ENCODE assay signal across 18 mouse cellular contexts in genomic region chr13:52278831-52279230, GRCm38 (mm10).
DNase-seq lines count a peak whose midpoint lies in the region; TF ChIP-seq lines count a peak whose summit lies in the region.
"Had no signal": no experiment of that assay in that cellular context is flagged by ENCODE, and none has a peak within 500 bp of the region (broad histone marks: within the 10 kb centered on the region; RNA-seq: fewer than 3 reads in every experiment).

No protein-coding gene starts in this region.

- no peaks in the 10 kb centered on the region for H3K27me3 ChIP-seq in spleen, adult 2 months (ENCODE audit: control insufficient read depth, insufficient read depth, low read length)
- H3K27me3 ChIP-seq: embryonic facial prominence, embryonic 12.5 days had no signal

- 87% methylated on average over 1 of the region's 1 CpGs for WGBS in spleen, adult 2 months

- no peak for TF ChIP-seq POLR2A in spleen, adult 2 months (IDR thresholded peaks at IDR 0.05; ENCODE audit: low read depth, low read length)
- no peak for TF ChIP-seq POLR2A in embryonic fibroblast, embryonic 13.5 days (IDR thresholded peaks at IDR 0.05; ENCODE audit: low read depth, low read length)

- TF ChIP-seq CTCF in spleen, adult 2 months (IDR thresholded peaks at IDR 0.05; ENCODE audit: extremely low read depth, insufficient read depth, insufficient read length, insufficient replicate concordance): no peak
- TF ChIP-seq CTCF in embryonic fibroblast, embryonic 13.5 days (IDR thresholded peaks at IDR 0.05; ENCODE audit: borderline replicate concordance, insufficient read depth, low read length): no peak

- H3K4me3 ChIP-seq in spleen, adult 2 months (ENCODE audit: extremely low read depth, insufficient read depth, insufficient read length): no peak overlapping the region
- H3K4me3 ChIP-seq in embryonic fibroblast, embryonic 13.5 days (ENCODE audit: insufficient read depth, low read length): no peak overlapping the region
- H3K4me3 ChIP-seq: embryonic facial prominence, embryonic 10.5 days; embryonic facial prominence, embryonic 12.5 days; erythroblast, embryonic 14.5 days; forebrain, embryonic 10.5 days; forebrain, embryonic 12.5 days had no signal

- peak overlapping the region; percentile 61; the same call in 1 of the 2 replicates for H3K27ac ChIP-seq in spleen, adult 2 months (ENCODE audit: insufficient read depth, low read length)
- peak overlapping the region; percentile 41 for H3K27ac ChIP-seq in embryonic fibroblast, embryonic 13.5 days (ENCODE audit: insufficient read depth, low read length)
- H3K27ac ChIP-seq: embryonic facial prominence, embryonic 10.5 days; embryonic facial prominence, embryonic 12.5 days; forebrain, embryonic 10.5 days; forebrain, embryonic 12.5 days had no signal

- peaks cover 18% of the 10 kb centered on the region; the same call in 1 of the 2 replicates for H3K4me1 ChIP-seq in spleen, adult 2 months (ENCODE audit: control insufficient read depth, insufficient read depth, insufficient read length)
- H3K4me1 ChIP-seq in embryonic fibroblast, embryonic 13.5 days (ENCODE audit: control insufficient read depth, insufficient read depth, low read length): peaks cover 2% of the 10 kb centered on the region; the same call in 1 of the 2 replicates
- H3K4me1 ChIP-seq: embryonic facial prominence, embryonic 12.5 days had no signal

- no peaks in the 10 kb centered on the region for H3K36me3 ChIP-seq in spleen, adult 2 months (ENCODE audit: control insufficient read depth, insufficient read depth, low read length)
- H3K36me3 ChIP-seq: embryonic facial prominence, embryonic 10.5 days; embryonic facial prominence, embryonic 12.5 days; forebrain, embryonic 10.5 days; forebrain, embryonic 12.5 days had no signal

- no peak for DNase-seq in spleen, adult 2 months (ENCODE audit: low read depth in 1 of 2, low spot score in 2 of 2)
- DNase-seq in spleen, postnatal 14 days (ENCODE audit: low spot score in 2 of 2): no peak
- no peak for DNase-seq in layer of hippocampus, adult 18-20 months (ENCODE audit: low spot score in 2 of 2)
- no peak for DNase-seq in urinary bladder, postnatal 4 days (ENCODE audit: low spot score in 2 of 2)
- DNase-seq: adrenal gland, adult 2 months; adrenal gland, postnatal 10 days; adrenal gland, postnatal 25 days; cerebellum, adult 11-12 months; cerebellum, adult 2 months; cerebellum, adult 9-10 months; cerebellum, postnatal 10 days; cerebellum, postnatal 25 days had no signal
